Mouse (Mus musculus): ENCODE measurements at regions not wholly inside any gene's neighbourhood (a gene's known extent, or its start where the extent isn't known, plus 50 kb on each side); places are given as distances from the start of the nearest gene placed in this dataset.

- TF ChIP-seq POLR2A (IDR thresholded peaks at IDR 0.05; ENCODE audit: extremely low read depth, insufficient read depth, low read length) (no peak), CTCF (IDR thresholded peaks at IDR 0.05; ENCODE audit: low read depth, low read length) (no peak)
Measured at GRCm38 (mm10) chr10:14231464-14231863, 265.6 kb downstream of the Hivep2 start.

All from liver, adult 2 months (tissue).